ENCODE assay signal across 8 mouse cellular contexts in genomic region chr5:74432879-74433539, GRCm38 (mm10).
DNase-seq lines count a peak whose midpoint lies in the region; ATAC-seq and TF ChIP-seq lines count a peak whose summit lies in the region.

No protein-coding gene starts in this region.

- no peak overlapping the region; the same call in 1 of the 2 replicates for H3K9ac ChIP-seq in embryonic facial prominence, embryonic 13.5 days
- H3K9ac ChIP-seq in hindbrain, postnatal 0 days (replicated peaks; ENCODE audit: low read length) = no peak overlapping the region

- no peaks in the 10 kb centered on the region for H3K36me3 ChIP-seq in embryonic facial prominence, embryonic 13.5 days
- H3K36me3 ChIP-seq in hindbrain, postnatal 0 days (ENCODE audit: insufficient read depth, low read length) = no peaks in the 10 kb centered on the region

- intact Hi-C loops in heart, postnatal 10 days (cut with DNase I) = loop anchor here (2.0 to 10.0 kb wide), 5 partner anchors 122 to 724 kb away; no protein-coding TSS in a partner anchor
- intact Hi-C loops in heart, postnatal 25 days (cut with DNase I) = loop anchor here (2.0 to 10.0 kb wide), 2 partner anchors 122 to 578 kb away; no protein-coding TSS in a partner anchor

- no peaks in the 10 kb centered on the region for H3K9me3 ChIP-seq in embryonic facial prominence, embryonic 13.5 days
- no peaks in the 10 kb centered on the region for H3K9me3 ChIP-seq in hindbrain, postnatal 0 days (ENCODE audit: low read length)

- peak overlapping the region; percentile 76 for H3K27ac ChIP-seq in embryonic facial prominence, embryonic 13.5 days
- no peak overlapping the region for H3K27ac ChIP-seq in hindbrain, postnatal 0 days

- H3K4me1 ChIP-seq in embryonic facial prominence, embryonic 13.5 days = peaks cover 7% of the 10 kb centered on the region
- no peaks in the 10 kb centered on the region for H3K4me1 ChIP-seq in hindbrain, postnatal 0 days (ENCODE audit: insufficient read depth, low read length)

- WGBS in embryonic facial prominence, embryonic 13.5 days = 16% methylated on average over 14 of the region's 14 CpGs
- WGBS in hindbrain, postnatal 0 days = 22% methylated on average over 14 of the region's 14 CpGs

- H3K4me2 ChIP-seq in embryonic facial prominence, embryonic 13.5 days = peak overlapping the region; percentile 40
- peak overlapping the region; percentile 39 for H3K4me2 ChIP-seq in hindbrain, postnatal 0 days (ENCODE audit: low read depth, low read length)

- peak; percentile 56; the same call in 1 of the 2 replicates for ATAC-seq in embryonic facial prominence, embryonic 13.5 days (ENCODE audit: insufficient number of reproducible peaks, insufficient read depth, low FRiP score, low TSS enrichment, low read depth)
- ATAC-seq in hindbrain, postnatal 0 days = no peak

- no peaks in the 10 kb centered on the region for H3K27me3 ChIP-seq in embryonic facial prominence, embryonic 13.5 days
- no peaks in the 10 kb centered on the region for H3K27me3 ChIP-seq in hindbrain, postnatal 0 days (ENCODE audit: insufficient read depth, low read length)

- no peak for TF ChIP-seq CTCF in hindbrain, postnatal 0 days (IDR thresholded peaks at IDR 0.05; ENCODE audit: low read depth)

- H3K4me3 ChIP-seq in embryonic facial prominence, embryonic 13.5 days = peak overlapping the region; percentile 3; the same call in 1 of the 2 replicates
- H3K4me3 ChIP-seq in hindbrain, postnatal 0 days (ENCODE audit: low read length) = peak overlapping the region; percentile 16; the same call in 1 of the 2 replicates

- peak; percentile 5 to 16 for DNase-seq in heart, postnatal 10 days
- DNase-seq in heart, postnatal 25 days (ENCODE audit: low spot score) = no peak
- peak; percentile 52 for DNase-seq in hindbrain, postnatal 0 days (ENCODE audit: low spot score)
- DNase-seq in neural tube, embryonic 10.5 days (ENCODE audit: extremely low spot score, low spot score) = peak; percentile 39
- no peak for DNase-seq in urinary bladder, adult 18-20 months (ENCODE audit: low spot score in 2 of 2)
- DNase-seq in adrenal gland, postnatal 4 days (ENCODE audit: low spot score in 2 of 2) = no peak
- no peak for DNase-seq in left cerebral cortex, adult 11 months (ENCODE audit: low spot score)

Comparison
In these comparisons a context has a peak if more than half of its experiments do, and no peak if none do; other contexts are left out.
1. DNase-seq: peak in heart, postnatal 10 days (2 of 2), hindbrain, postnatal 0 days (single experiment) and neural tube, embryonic 10.5 days (single experiment); none in heart, postnatal 25 days (single experiment), urinary bladder, adult 18-20 months (0 of 2), adrenal gland, postnatal 4 days (0 of 2) and left cerebral cortex, adult 11 months (single experiment).